Mouse (Mus musculus) small intestine, adult 2 months (tissue): Measurements from ENCODE around the gene Grip2.

Source experiments
- CTCF ChIP-seq: fragments of 200-500 bp; IDR thresholded peaks from 2 replicates; pipeline ENCODE4 v1.5.1; 2012; ENCODE audit warnings: low read depth, mild to moderate bottlenecking, control low read depth, inconsistent platforms, low read length, moderate library complexity, mixed read lengths; ENCODE audit not compliant: insufficient replicate concordance, insufficient read length; ENCODE audit errors: extremely low read depth
- POLR2A ChIP-seq: fragments of 200-500 bp; IDR thresholded peaks from 2 replicates; pipeline ENCODE4 v1.6.1; 2012; ENCODE audit warnings: low read depth, mild to moderate bottlenecking, control low read depth, inconsistent platforms, low read length, moderate library complexity

GRCm38 (mm10) chr6:91785018-91785417 lies 42.0 kb downstream of the Grip2 start:
- TF ChIP-seq CTCF (no peak), POLR2A (no peak)
